Mouse (Mus musculus) WW6 (cell line): ENCODE data around the gene Tnfrsf4.

Experiments
- DNase-seq: peaks from one replicate; pipeline ENCODE4 v3.0.0-alpha.2; 2013; ENCODE audit warnings: low read depth, low spot score

Tnfrsf4 gene

GRCm38 (mm10) chr4:156028580-156028979 is 14.9 kb downstream of the Tnfrsf4 start:
- DNase-seq = no peak

GRCm38 (mm10) chr4:156030651-156031118 is 17.0 kb downstream of the Tnfrsf4 start:
- DNase-seq = no peak

GRCm38 (mm10) chr4:156031255-156031592 is 17.6 kb downstream of the Tnfrsf4 start:
- no peak for DNase-seq

GRCm38 (mm10) chr4:156031593-156032391 is 18.1 kb downstream of the Tnfrsf4 start:
- peak; percentile 61 for DNase-seq

- no peak for DNase-seq
Observed at GRCm38 (mm10) chr4:156032856-156033255, 19.2 kb downstream of the Tnfrsf4 start.

- DNase-seq = peak; percentile 39
Observed at GRCm38 (mm10) chr4:156033476-156034119, 20.0 kb downstream of the Tnfrsf4 start.

GRCm38 (mm10) chr4:156034301-156034700 is 20.7 kb downstream of the Tnfrsf4 start:
- DNase-seq = no peak

GRCm38 (mm10) chr4:156034901-156035300 is 21.3 kb downstream of the Tnfrsf4 start:
- DNase-seq = no peak

- DNase-seq = no peak
Observed at GRCm38 (mm10) chr4:156044754-156045153, 31.1 kb downstream of the Tnfrsf4 start.

GRCm38 (mm10) chr4:156049779-156050178 is 36.1 kb downstream of the Tnfrsf4 start:
- DNase-seq = no peak

- no peak for DNase-seq
Observed at GRCm38 (mm10) chr4:156050391-156050980, 36.8 kb downstream of the Tnfrsf4 start.

GRCm38 (mm10) chr4:156053113-156053512 is 39.5 kb downstream of the Tnfrsf4 start:
- DNase-seq = no peak

- DNase-seq = no peak
Observed at GRCm38 (mm10) chr4:156054130-156054529, 40.5 kb downstream of the Tnfrsf4 start.

- no peak for DNase-seq
Observed at GRCm38 (mm10) chr4:156054606-156055005, 41.0 kb downstream of the Tnfrsf4 start.

GRCm38 (mm10) chr4:156055173-156055572 is 41.5 kb downstream of the Tnfrsf4 start:
- no peak for DNase-seq

- no peak for DNase-seq
Observed at GRCm38 (mm10) chr4:156057702-156058101, 44.1 kb downstream of the Tnfrsf4 start.

- no peak for DNase-seq
Observed at GRCm38 (mm10) chr4:156058826-156059225, 45.2 kb downstream of the Tnfrsf4 start.

- no peak for DNase-seq
Observed at GRCm38 (mm10) chr4:156059261-156059660, 45.6 kb downstream of the Tnfrsf4 start, which contains the start of gene Ttll10. TSS of gene Ttll10 (minus strand) at chr4:156059414.

- no peak for DNase-seq
Observed at GRCm38 (mm10) chr4:156059713-156060112, 46.1 kb downstream of the Tnfrsf4 start.

- DNase-seq = no peak
Observed at GRCm38 (mm10) chr4:156063861-156064509, 50.3 kb downstream of the Tnfrsf4 start.

- no peak for DNase-seq
Observed at GRCm38 (mm10) chr4:156064510-156064897, 50.9 kb downstream of the Tnfrsf4 start.
